Mouse (Mus musculus) cortical plate, adult 2 months (tissue): ENCODE measurements around the gene Mavs. TPM values are rescaled to one million over a fixed set of nuclear protein-coding genes. Genes with fewer than 3 reads are reported as not detected.

Source experiments
- H3K27ac ChIP-seq: fragments of 200-500 bp; 2 replicates; pipeline ENCODE4 v1.5.1; 2012; ENCODE audit warnings: low read length, control low read depth, inconsistent platforms; ENCODE audit not compliant: insufficient read depth
- H3K4me1 ChIP-seq: fragments of 200-500 bp; 2 replicates; pipeline ENCODE4 v1.6.1; 2011; ENCODE audit warnings: low read length; ENCODE audit not compliant: control insufficient read depth, insufficient read depth
- H3K4me3 ChIP-seq: fragments of 200-500 bp; 2 replicates; pipeline ENCODE4 v1.5.1; 2011; ENCODE audit warnings: mild to moderate bottlenecking, low read length, control low read depth; ENCODE audit not compliant: insufficient read depth
- CTCF ChIP-seq: fragments of 200-500 bp; IDR thresholded peaks from 2 replicates; pipeline ENCODE4 v1.5.1; 2011; ENCODE audit warnings: mild to moderate bottlenecking, control low read depth, low read length; ENCODE audit not compliant: insufficient read depth; ENCODE audit errors: extremely low read depth
- POLR2A ChIP-seq: fragments of 200-500 bp; IDR thresholded peaks from 2 replicates; pipeline ENCODE4 v1.6.1; 2011; ENCODE audit warnings: mild to moderate bottlenecking, low read length, control low read depth; ENCODE audit not compliant: insufficient read depth; ENCODE audit errors: extremely low read depth
- polyA plus RNA-seq: library from polyadenylated mRNA; depleted of rRNA; stranded (reverse); fragments of >200 nt; gene quantifications from 2 replicates; pipeline ENCODE4 v1.2.3, GENCODE M21; 2012; rRNA removed

Mavs gene
- polyA plus RNA-seq, 1 experiment, result 10.1 TPM

- no peak for TF ChIP-seq POLR2A
- TF ChIP-seq CTCF, result no peak
- H3K4me1 ChIP-seq, result no peaks in the 10 kb centered on the region; the same call in 1 of the 2 replicates
- no peak overlapping the region for H3K27ac ChIP-seq
- H3K4me3 ChIP-seq, result no peak overlapping the region
Observed at GRCm38 (mm10) chr2:131286276-131286675, 52.4 kb downstream of the Mavs start.

GRCm38 (mm10) chr2:131290669-131291068, 56.8 kb downstream of the Mavs start:
- H3K4me3 ChIP-seq, result no peak overlapping the region
- no peaks in the 10 kb centered on the region; the same call in 1 of the 2 replicates for H3K4me1 ChIP-seq
- TF ChIP-seq POLR2A (no peak), CTCF (no peak)
- no peak overlapping the region for H3K27ac ChIP-seq

GRCm38 (mm10) chr2:131296746-131297261, 62.9 kb downstream of the Mavs start:
- TF ChIP-seq POLR2A (no peak), CTCF (no peak)
- H3K4me3 ChIP-seq, result no peak overlapping the region
- peaks cover 3% of the 10 kb centered on the region; the same call in 1 of the 2 replicates for H3K4me1 ChIP-seq
- H3K27ac ChIP-seq, result no peak overlapping the region

Other genes starting within 250 kb of the Mavs start
- gene Gfra4, start 191.0 kb upstream of the Mavs start, polyA plus RNA-seq, result 201 and 206 TPM in 2 replicates
- 21.0 and 21.7 TPM in 2 replicates for gene Adam33, start 170.2 kb upstream of the Mavs start, polyA plus RNA-seq
- gene Siglec1, start 147.3 kb upstream of the Mavs start, polyA plus RNA-seq, result 0.21 and 0.35 TPM in 2 replicates
- gene Hspa12b, start 106.8 kb upstream of the Mavs start, polyA plus RNA-seq, result 10.2 and 10.5 TPM in 2 replicates
- not detected in 2 replicates for gene Gm11037, start 100.6 kb upstream of the Mavs start, polyA plus RNA-seq
- gene 1700037H04Rik, start 74.0 kb upstream of the Mavs start, polyA plus RNA-seq, result 110 and 130 TPM in 2 replicates
- gene Cenpb, start 54.0 kb upstream of the Mavs start, polyA plus RNA-seq, result 82.1 and 87.2 TPM in 2 replicates
- gene Cdc25b, start 47.1 kb upstream of the Mavs start, polyA plus RNA-seq, result 42.9 and 52.5 TPM in 2 replicates
- 8.4 and 10.4 TPM in 2 replicates for gene Spef1, start 46.8 kb upstream of the Mavs start, polyA plus RNA-seq
- 46.0 and 47.5 TPM in 2 replicates for gene Ap5s1, start 27.0 kb upstream of the Mavs start, polyA plus RNA-seq
- 32.4 and 35.5 TPM in 2 replicates for gene Pank2, start 28.4 kb downstream of the Mavs start, polyA plus RNA-seq
- 20.6 and 21.1 TPM in 2 replicates for gene Rnf24, start 118.8 kb downstream of the Mavs start, polyA plus RNA-seq